Mouse (Mus musculus) liver, embryonic 16.5 days (tissue): ENCODE data around the gene Slit3. TPM values are rescaled to one million over a fixed set of nuclear protein-coding genes. Genes with fewer than 3 reads are reported as not detected.

ENCODE experiments used
- ATAC-seq: fragments of 200-750 bp; cut with Nextera tagmentation; 2 replicates; pipeline ENCODE4 v1.8.0; 2017; ENCODE audit warnings: low read depth, mild to moderate bottlenecking, moderate number of reproducible peaks, moderate library complexity
- H3K27ac ChIP-seq: fragments of 300-500 bp; sonication (generic); 2 replicates; pipeline ENCODE4 v1.5.1; 2014; ENCODE audit warnings: mild to moderate bottlenecking, low read length
- H3K27me3 ChIP-seq: fragments of 300-500 bp; sonication (generic); 2 replicates; pipeline ENCODE4 v1.6.1; 2014; ENCODE audit warnings: low read depth, low read length, mixed read lengths; ENCODE audit not compliant: control insufficient read depth, insufficient read depth
- H3K36me3 ChIP-seq: fragments of 300-500 bp; sonication (generic); 2 replicates; pipeline ENCODE4 v1.6.1; 2014; ENCODE audit warnings: mild to moderate bottlenecking; ENCODE audit not compliant: control insufficient read depth, insufficient read depth
- H3K4me1 ChIP-seq: fragments of 300-500 bp; sonication (generic); 2 replicates; pipeline ENCODE4 v1.6.1; 2014; ENCODE audit warnings: low read depth, low read length, mixed read lengths; ENCODE audit not compliant: control insufficient read depth
- H3K4me2 ChIP-seq: fragments of 300-500 bp; sonication (generic); 2 replicates; pipeline ENCODE4 v1.6.1; 2014; ENCODE audit warnings: low read depth, low read length, mixed read lengths
- H3K4me3 ChIP-seq: fragments of 300-500 bp; sonication (generic); 2 replicates; pipeline ENCODE4 v1.5.1; 2014; ENCODE audit warnings: low read depth, mild to moderate bottlenecking, low read length
- H3K9ac ChIP-seq: fragments of 300-500 bp; sonication (generic); 2 replicates; pipeline ENCODE4 v1.6.1; 2014; ENCODE audit warnings: low read depth, low read length
- H3K9me3 ChIP-seq: fragments of 300-500 bp; sonication (generic); replicated peaks from 2 replicates; pipeline ENCODE4 v1.6.1; 2016; ENCODE audit warnings: low read length; ENCODE audit not compliant: control insufficient read depth
- WGBS: fragments of 180-500 bp; shearing (Covaris S2); extraction: QIAGEN DNeasy Blood & Tissue Kit; methylation state at CpG from one replicate; pipeline ENCODE4 v1.1.7; 2014; ENCODE audit not compliant: insufficient replicate concordance; 5-methylcytosine and 5-hydroxymethylcytosine counted together
- polyA plus RNA-seq: library from polyadenylated mRNA; unstranded; fragments of >200 nt; fragmentation: Nextera tagmentation; extraction: Ambion mirVana; gene quantifications from 2 replicates; pipeline ENCODE4 v1.2.1, GENCODE M21; 2015

The Slit3 gene
- polyA plus RNA-seq, 1 experiment from 2014 or later = 0.22 TPM

DNA sequence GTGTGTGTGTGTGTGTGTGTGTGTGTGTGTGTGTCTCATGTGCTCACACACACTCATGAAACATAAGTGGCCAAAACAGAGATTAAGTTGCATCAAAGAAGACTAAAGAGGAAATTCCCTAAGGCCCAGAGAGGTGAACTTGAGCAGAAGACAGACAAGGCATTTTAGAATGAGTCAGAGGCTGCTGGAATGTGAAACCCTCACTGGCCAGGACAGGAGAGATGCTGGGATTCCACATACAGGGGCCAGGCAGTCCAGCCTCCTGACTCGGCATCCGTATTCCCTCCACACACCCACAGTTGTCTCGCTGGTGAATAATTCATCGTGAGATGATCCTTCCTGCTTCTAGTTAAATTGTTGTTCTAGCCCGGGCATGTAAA is 352.6 kb downstream of the Slit3 start:
- no peaks in the 10 kb centered on the region for H3K36me3 ChIP-seq
- no peak overlapping the region for H3K9ac ChIP-seq
- H3K4me2 ChIP-seq = no peak overlapping the region
- H3K9me3 ChIP-seq = no peaks in the 10 kb centered on the region; the same call in 1 of the 2 replicates
- H3K4me3 ChIP-seq = no peak overlapping the region
- WGBS = 72% methylated on average over 5 of the region's 5 CpGs
- H3K4me1 ChIP-seq = no peaks in the 10 kb centered on the region
- no peak overlapping the region for H3K27ac ChIP-seq
- no peaks in the 10 kb centered on the region for H3K27me3 ChIP-seq
- no peak for ATAC-seq

DNA sequence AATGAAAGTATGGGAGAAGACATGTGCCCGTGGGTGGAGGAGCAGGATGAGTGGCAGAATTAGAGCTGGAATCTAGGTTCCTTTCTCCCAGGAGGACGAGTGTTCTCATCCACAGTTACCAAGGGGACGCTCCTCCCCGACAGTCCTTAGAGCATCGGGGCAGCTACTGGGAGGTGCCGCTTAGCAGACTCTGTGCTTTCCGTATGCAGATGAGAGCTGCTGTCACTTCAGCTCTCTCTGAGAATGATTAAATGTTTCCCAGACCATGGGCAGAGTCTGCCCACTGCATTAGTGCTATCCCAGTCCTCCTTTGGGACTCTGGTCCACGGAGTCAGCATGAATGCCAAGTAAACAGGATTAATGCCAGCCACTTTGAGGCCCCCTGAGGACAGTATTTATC is 359.1 kb downstream of the Slit3 start:
- no peak for ATAC-seq
- Histone ChIP-seq H3K4me2 (no peak overlapping the region), H3K27ac (no peak overlapping the region), H3K4me3 (no peak overlapping the region), H3K36me3 (no peaks in the 10 kb centered on the region), H3K9ac (no peak overlapping the region), H3K4me1 (no peaks in the 10 kb centered on the region; the same call in 1 of the 2 replicates), H3K27me3 (no peaks in the 10 kb centered on the region), H3K9me3 (no peaks in the 10 kb centered on the region; the same call in 1 of the 2 replicates)
- 64% methylated on average over 8 of the region's 8 CpGs for WGBS

DNA sequence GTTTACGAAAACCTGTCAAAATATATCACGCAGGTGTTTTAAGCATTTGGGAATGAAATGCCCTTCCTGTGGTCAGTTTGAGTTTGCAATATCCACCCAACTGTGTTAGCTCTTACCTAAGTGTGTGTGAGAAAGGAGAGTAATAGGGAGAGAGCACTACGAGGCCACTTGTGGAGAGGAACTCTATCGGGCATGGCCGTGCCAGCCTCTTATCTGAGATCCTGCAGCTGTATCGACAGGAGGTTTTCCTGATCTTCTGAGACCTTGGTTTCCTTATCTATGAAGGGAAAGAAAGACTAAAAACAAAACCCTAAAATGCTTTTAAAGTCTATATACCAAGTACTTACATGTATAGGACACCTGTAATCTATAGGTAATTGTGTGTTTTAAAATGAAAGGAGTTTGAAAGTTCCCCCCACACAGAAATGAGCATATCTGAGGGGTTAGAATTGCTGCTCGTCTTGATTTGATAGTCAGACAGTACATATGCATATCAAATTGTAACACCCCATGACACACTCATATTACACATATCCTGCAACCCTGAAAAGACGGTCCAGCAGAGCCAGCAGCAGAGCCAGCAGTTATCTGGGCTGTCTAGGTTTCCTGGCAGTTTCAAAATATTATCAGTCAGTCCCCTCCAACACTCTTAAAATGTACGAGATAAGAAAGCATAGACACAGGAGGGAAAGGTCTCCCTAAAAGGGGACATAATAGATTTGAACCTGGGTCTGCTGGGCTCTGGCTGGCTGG is 360.8 kb downstream of the Slit3 start:
- Histone ChIP-seq H3K4me2 (peak overlapping the region; percentile 25), H3K27ac (no peak overlapping the region), H3K9ac (no peak overlapping the region), H3K36me3 (no peaks in the 10 kb centered on the region), H3K27me3 (no peaks in the 10 kb centered on the region), H3K9me3 (no peaks in the 10 kb centered on the region; the same call in 1 of the 2 replicates), H3K4me3 (no peak overlapping the region), H3K4me1 (no peaks in the 10 kb centered on the region; the same call in 1 of the 2 replicates)
- 27% methylated on average over 9 of the region's 9 CpGs for WGBS
- ATAC-seq = peak; percentile 81

DNA sequence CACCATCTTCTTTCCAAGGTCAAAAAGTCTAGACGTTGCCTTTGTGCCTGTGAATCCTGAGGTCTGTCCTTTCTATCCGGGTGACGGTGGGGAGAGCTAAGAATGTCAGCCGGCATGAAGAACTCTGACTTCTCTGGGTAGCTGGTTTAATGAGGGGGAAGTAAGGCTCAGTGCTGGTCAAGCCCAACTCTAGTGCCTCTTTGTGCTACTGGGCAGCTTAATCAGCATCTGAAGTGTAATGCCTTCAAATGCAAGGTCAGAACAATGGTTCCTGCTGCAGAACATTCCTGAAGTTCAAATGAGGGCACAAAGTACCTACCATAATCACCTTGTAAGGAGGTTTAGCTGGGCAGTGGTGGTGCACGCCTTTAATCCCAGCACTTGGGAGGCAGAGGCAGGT is 366.9 kb downstream of the Slit3 start:
- H3K27me3 ChIP-seq = no peaks in the 10 kb centered on the region
- WGBS = 62% methylated on average over 5 of the region's 5 CpGs
- no peak overlapping the region for H3K4me2 ChIP-seq
- no peaks in the 10 kb centered on the region for H3K9me3 ChIP-seq
- no peak overlapping the region for H3K9ac ChIP-seq
- no peaks in the 10 kb centered on the region for H3K4me1 ChIP-seq
- H3K4me3 ChIP-seq = no peak overlapping the region
- no peak overlapping the region for H3K27ac ChIP-seq
- ATAC-seq = no peak
- no peaks in the 10 kb centered on the region for H3K36me3 ChIP-seq

DNA sequence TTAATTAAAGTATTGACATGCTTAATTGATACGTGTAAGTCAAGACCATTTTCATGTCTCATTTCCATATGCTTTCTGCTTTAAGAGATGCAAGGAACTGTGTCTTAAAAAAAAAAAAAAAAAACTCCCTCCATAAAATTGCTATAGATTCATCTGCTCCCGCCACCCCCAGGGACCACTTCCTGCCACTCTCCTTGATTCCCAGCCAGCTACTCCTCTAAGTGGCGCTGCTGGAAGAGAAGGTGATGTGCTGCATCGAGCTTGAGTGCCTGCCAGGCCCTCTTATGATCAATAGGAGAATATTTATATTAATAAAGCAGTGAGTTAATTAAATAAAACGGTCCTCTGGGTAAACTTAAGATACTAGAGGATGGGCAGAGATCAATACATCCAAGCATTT is 370.7 kb downstream of the Slit3 start:
- no peak for ATAC-seq
- 49% methylated on average over 5 of the region's 5 CpGs for WGBS
- no peak overlapping the region for H3K4me3 ChIP-seq
- H3K27ac ChIP-seq = no peak overlapping the region
- H3K36me3 ChIP-seq = no peaks in the 10 kb centered on the region
- H3K4me2 ChIP-seq = no peak overlapping the region
- no peaks in the 10 kb centered on the region for H3K27me3 ChIP-seq
- H3K4me1 ChIP-seq = no peaks in the 10 kb centered on the region
- no peak overlapping the region for H3K9ac ChIP-seq
- no peaks in the 10 kb centered on the region for H3K9me3 ChIP-seq

DNA sequence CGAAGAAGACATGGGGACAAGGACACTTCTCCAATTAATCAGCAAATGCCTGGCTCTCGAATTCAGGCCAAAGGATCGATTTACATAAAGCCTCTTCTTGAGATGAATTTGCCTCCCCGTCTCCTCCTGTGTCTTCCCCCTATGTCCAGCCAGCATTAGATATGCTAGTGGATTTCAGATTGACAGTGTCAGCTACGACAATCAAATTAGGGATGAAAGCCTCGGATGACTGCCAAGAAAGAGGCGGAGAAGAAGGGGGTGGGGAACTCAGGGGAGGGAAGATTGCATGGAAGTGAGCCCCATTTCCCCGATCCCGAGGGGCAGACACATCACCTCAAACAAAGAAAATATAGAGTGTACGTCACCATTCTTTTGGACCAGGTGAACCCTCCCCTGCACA is 375.9 kb downstream of the Slit3 start:
- Histone ChIP-seq H3K27ac (no peak overlapping the region), H3K4me2 (no peak overlapping the region), H3K9ac (no peak overlapping the region), H3K4me1 (no peaks in the 10 kb centered on the region), H3K36me3 (no peaks in the 10 kb centered on the region), H3K9me3 (no peaks in the 10 kb centered on the region), H3K27me3 (no peaks in the 10 kb centered on the region), H3K4me3 (no peak overlapping the region)
- no peak for ATAC-seq
- 65% methylated on average over 10 of the region's 10 CpGs for WGBS

DNA sequence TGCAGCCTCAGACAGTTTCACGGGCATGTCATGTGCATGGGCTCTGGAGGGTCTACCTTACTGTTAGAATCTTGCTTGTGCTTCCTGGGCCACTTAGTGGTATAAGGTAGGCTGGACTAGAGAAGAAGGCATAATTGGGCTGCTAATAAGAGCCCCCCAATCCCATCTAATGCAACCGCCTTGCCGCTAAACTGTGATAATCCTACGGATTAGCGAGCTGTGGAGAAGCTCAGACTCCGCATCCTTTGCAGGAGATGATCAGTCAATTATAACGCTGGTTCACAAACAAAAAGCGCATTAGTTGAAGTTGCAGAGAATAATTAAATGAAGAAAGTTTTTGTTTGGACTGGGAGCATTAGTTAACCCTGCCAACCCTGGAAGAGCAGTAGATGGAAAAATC is 376.9 kb downstream of the Slit3 start:
- Histone ChIP-seq H3K36me3 (no peaks in the 10 kb centered on the region), H3K9me3 (no peaks in the 10 kb centered on the region), H3K4me3 (no peak overlapping the region), H3K9ac (no peak overlapping the region), H3K4me2 (no peak overlapping the region), H3K4me1 (no peaks in the 10 kb centered on the region), H3K27me3 (no peaks in the 10 kb centered on the region), H3K27ac (no peak overlapping the region)
- WGBS = 73% methylated on average over 8 of the region's 8 CpGs
- ATAC-seq = no peak

DNA sequence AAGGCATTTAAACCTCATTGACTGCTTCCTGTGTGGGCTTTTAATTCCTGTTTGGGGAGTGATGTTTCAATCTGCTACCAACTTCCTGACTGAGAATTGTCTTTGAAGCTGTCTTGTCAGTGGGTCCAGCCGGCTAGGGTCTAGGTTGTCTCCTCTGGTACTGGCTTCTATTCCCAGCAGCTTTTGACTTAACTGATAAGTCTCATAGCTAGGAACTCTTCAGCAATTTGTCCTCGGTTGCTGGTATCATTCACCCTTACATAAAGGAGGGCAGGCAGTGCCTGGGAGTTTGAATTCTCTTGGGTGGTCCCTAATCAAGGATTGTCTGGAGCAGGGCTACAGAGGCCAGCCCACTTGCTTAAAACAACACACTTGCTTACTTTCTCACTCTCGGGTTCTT is 381.1 kb downstream of the Slit3 start:
- H3K4me1 ChIP-seq = no peaks in the 10 kb centered on the region
- WGBS = 12% methylated on average over 3 of the region's 3 CpGs
- H3K9ac ChIP-seq = no peak overlapping the region
- no peak overlapping the region for H3K4me3 ChIP-seq
- H3K27ac ChIP-seq = no peak overlapping the region
- no peak overlapping the region for H3K4me2 ChIP-seq
- H3K27me3 ChIP-seq = no peaks in the 10 kb centered on the region; the same call in 1 of the 2 replicates
- H3K36me3 ChIP-seq = no peaks in the 10 kb centered on the region
- no peak for ATAC-seq
- H3K9me3 ChIP-seq = no peaks in the 10 kb centered on the region

DNA sequence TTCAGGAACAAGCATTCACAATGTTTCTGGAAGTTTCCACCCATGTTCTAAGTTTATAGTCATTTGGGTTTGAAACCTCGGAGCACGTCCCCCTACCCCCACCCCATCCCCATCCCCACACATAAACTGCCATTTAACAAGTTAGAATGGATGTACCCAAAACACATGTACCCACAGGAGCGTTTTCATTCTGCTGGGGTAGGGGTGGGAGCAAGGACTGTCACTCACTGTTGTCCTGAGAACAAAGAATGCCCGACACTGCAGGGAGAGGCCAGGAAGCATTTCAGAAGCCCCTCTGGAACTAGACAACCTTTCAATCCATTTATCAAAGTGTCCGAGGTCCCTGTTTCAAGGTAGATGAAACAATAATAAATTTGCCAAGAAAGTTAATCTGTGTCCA is 383.0 kb downstream of the Slit3 start:
- no peak overlapping the region for H3K27ac ChIP-seq
- no peak for ATAC-seq

More for the DNA sequence above, 383.0 kb downstream of the Slit3 start:
- WGBS = 51% methylated on average over 5 of the region's 5 CpGs
- Histone ChIP-seq H3K9me3 (no peaks in the 10 kb centered on the region), H3K36me3 (no peaks in the 10 kb centered on the region), H3K4me2 (no peak overlapping the region), H3K9ac (no peak overlapping the region), H3K4me3 (no peak overlapping the region), H3K27me3 (no peaks in the 10 kb centered on the region; the same call in 1 of the 2 replicates), H3K4me1 (no peaks in the 10 kb centered on the region)
